Mouse (Mus musculus): ENCODE measurements at regions not wholly inside any gene's neighbourhood (a gene's known extent, or its start where the extent isn't known, plus 50 kb on each side); places are given as distances from the start of the nearest gene placed in this dataset.

- no peak for TF ChIP-seq CTCF (conservative IDR thresholded peaks at IDR 0.05; ENCODE audit: insufficient read depth, insufficient read length, low read depth, low read length)
- no peak for TF ChIP-seq POLR2A (IDR thresholded peaks at IDR 0.05; ENCODE audit: low read depth, low read length)
Observed at GRCm38 (mm10) chr9:9311627-9312265, 72.8 kb upstream of the Arhgap42 start.
